Mouse (Mus musculus) CD4-positive naive resting alpha-beta T cell, adult 57 days (primary cell): ENCODE measurements around the gene Olfr160. TPM values are rescaled to one million over a fixed set of nuclear protein-coding genes. Genes with fewer than 3 reads are reported as not detected.

Experiments
- total RNA-seq: library from RNA; stranded (reverse); gene quantifications from one replicate; pipeline ENCODE4 v1.2.4, GENCODE M21; 2023

Olfr160 gene
- not detected for total RNA-seq

DNA sequence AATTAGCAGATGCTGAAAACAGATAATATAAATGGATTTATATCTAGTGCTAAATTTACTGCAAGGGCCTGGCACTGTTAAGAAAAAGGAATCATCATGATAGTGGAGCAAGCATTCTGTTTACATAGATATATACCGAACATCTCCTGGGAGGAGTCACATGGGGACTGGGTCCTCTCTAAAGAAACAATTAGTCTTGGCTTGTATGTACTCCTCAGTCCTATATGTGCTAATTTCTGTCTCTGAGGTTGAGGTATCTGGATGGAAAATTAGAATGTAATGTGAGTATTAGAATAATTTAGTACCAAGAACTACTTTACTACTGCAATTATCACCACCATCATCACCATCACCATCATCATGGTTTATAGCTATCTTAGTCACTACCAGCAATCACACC lies at the start of gene Olfr160:
Olfr160 (minus strand) TSS at position 101 of the 400 bp plus-strand sequence.

DNA sequence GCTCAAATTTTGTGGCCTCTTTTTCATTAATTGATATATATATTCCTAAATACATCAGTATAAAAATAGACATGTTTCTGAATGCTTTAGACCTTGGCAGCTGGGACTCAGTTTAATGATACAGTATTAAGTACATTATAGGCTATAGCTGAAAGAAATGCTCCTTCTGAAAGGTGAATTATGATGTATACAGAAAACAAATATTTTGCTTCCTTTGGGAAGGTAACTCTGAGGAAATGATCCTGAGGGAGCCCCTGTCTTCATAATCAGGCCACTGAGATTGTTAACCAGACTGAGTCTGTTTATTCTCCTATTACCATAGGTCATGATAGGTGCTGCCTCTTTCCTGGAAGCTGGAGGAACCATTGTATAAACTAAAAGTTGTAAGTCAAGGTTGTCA lies 28.8 kb upstream of the Olfr160 start, which contains the start of gene Olfr874:
Olfr874 (plus strand) TSS at position 301 of the 400 bp plus-strand sequence.

DNA sequence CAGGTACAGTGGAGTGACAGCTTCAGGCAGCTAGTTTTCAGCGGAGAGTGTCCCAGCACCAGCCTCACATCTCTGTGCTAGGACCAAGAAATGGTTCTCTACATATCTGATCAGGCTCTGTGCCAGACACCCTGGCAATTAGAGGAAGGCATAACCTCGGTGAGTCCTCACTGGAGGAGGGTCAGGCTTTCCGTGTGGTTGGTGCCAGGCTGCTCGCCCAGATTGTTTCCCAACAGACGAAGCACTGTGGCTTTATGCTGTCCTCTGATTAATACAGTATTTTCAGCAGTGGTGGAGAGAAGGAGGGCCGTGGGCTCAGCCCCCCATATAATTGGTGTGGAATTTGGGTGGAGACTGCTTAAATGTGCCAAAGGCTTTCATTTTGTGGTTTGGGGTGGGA lies 46.9 kb downstream of the Olfr160 start, which contains the start of gene Panx3:
Panx3 (minus strand) TSS at position 121 of the 400 bp plus-strand sequence.

Other genes with a start within 250 kb of the Olfr160 start
- gene Msantd2, start 226.9 kb downstream of the Olfr160 start, total RNA-seq: 48.4 TPM
- gene Esam, start 188.2 kb downstream of the Olfr160 start, total RNA-seq: 1.8 TPM
- gene Vsig2, start 177.0 kb downstream of the Olfr160 start, total RNA-seq: not detected
- 5.4 TPM for gene Nrgn, start 163.3 kb downstream of the Olfr160 start, total RNA-seq
- gene Siae, start 160.6 kb downstream of the Olfr160 start, total RNA-seq: 7.2 TPM
- gene Spa17, start 102.5 kb downstream of the Olfr160 start, total RNA-seq: 1.2 TPM
- 78.4 TPM for gene Tbrg1, start 58.9 kb downstream of the Olfr160 start, total RNA-seq
- not detected for gene Panx3, start 47.0 kb downstream of the Olfr160 start, total RNA-seq
- gene Olfr874, start 28.9 kb upstream of the Olfr160 start, total RNA-seq: not detected
- not detected for gene Olfr875, start 55.6 kb upstream of the Olfr160 start, total RNA-seq
- gene Olfr876, start 86.8 kb upstream of the Olfr160 start, total RNA-seq: not detected
- gene Olfr877, start 138.0 kb upstream of the Olfr160 start, total RNA-seq: not detected
- gene Olfr145, start 180.5 kb upstream of the Olfr160 start, total RNA-seq: not detected
- not detected for gene Olfr878, start 201.6 kb upstream of the Olfr160 start, total RNA-seq